Mouse (Mus musculus) lung, embryonic 16.5 days (tissue): ENCODE data around the gene Mfsd4b4. TPM values are rescaled to one million over a fixed set of nuclear protein-coding genes. Genes with fewer than 3 reads are reported as not detected.

Source experiments
- ATAC-seq: fragments of 200-750 bp; cut with Nextera tagmentation; 2 replicates; pipeline ENCODE4 v1.8.0; 2017; ENCODE audit warnings: low read depth, mild to moderate bottlenecking, moderate library complexity
- H3K27ac ChIP-seq: fragments of 300-500 bp; sonication (generic); 2 replicates; pipeline ENCODE4 v1.5.1; 2014; ENCODE audit warnings: mild to moderate bottlenecking, control low read depth, low read length
- H3K27me3 ChIP-seq: fragments of 300-500 bp; sonication (generic); 2 replicates; pipeline ENCODE4 v1.6.1; 2014; ENCODE audit warnings: low read depth, low read length, mixed read lengths; ENCODE audit not compliant: control insufficient read depth, insufficient read depth
- H3K36me3 ChIP-seq: fragments of 300-500 bp; sonication (generic); 2 replicates; pipeline ENCODE4 v1.6.1; 2014; ENCODE audit warnings: low read length; ENCODE audit not compliant: control insufficient read depth, insufficient read depth
- H3K4me1 ChIP-seq: fragments of 300-500 bp; sonication (generic); replicated peaks from 2 replicates; pipeline ENCODE4 v1.6.1; 2014; ENCODE audit warnings: low read length, mixed read lengths; ENCODE audit not compliant: control insufficient read depth, insufficient read depth
- H3K4me2 ChIP-seq: fragments of 300-500 bp; sonication (generic); 2 replicates; pipeline ENCODE4 v1.6.1; 2014; ENCODE audit warnings: low read depth, low read length, control low read depth
- H3K4me3 ChIP-seq: fragments of 300-500 bp; sonication (generic); 2 replicates; pipeline ENCODE4 v1.5.1; 2014; ENCODE audit warnings: mild to moderate bottlenecking, low read length, control low read depth
- H3K9ac ChIP-seq: fragments of 300-500 bp; sonication (generic); 2 replicates; pipeline ENCODE4 v1.6.1; 2014; ENCODE audit warnings: low read length, control low read depth
- H3K9me3 ChIP-seq: fragments of 300-500 bp; sonication (generic); 2 replicates; pipeline ENCODE4 v1.6.1; 2016; ENCODE audit warnings: low read length; ENCODE audit not compliant: control insufficient read depth
- WGBS: fragments of 180-500 bp; shearing (Covaris S2); extraction: QIAGEN DNeasy Blood & Tissue Kit; methylation state at CpG from one replicate; pipeline ENCODE4 v1.1.7; 2014; 5-methylcytosine and 5-hydroxymethylcytosine counted together
- polyA plus RNA-seq: library from polyadenylated mRNA; unstranded; fragments of >200 nt; fragmentation: Nextera tagmentation; extraction: Ambion mirVana; gene quantifications from 2 replicates; pipeline ENCODE4 v1.2.1, GENCODE M21; 2015

Mfsd4b4 gene
- polyA plus RNA-seq, 1 experiment from 2014 or later, result 4.6 TPM

DNA sequence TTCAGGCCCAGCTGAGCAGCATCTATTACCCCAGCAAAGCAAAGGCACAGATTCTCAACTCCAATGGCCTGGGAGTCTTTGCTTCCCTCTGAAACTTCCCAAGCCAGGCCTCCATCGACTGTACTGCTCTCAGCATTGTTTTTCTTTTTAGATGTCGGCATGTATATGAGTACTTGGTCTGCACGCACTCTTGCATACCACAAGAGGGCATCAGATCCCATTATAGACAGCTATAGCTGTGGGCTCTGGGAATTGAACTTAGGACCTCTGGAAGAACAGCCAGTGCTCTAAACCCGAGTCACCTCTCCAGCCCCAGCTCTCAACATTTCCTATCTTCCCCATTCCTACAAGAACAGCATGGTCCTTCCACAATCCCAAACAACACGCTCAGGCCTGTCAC is 2.5 kb downstream of the Mfsd4b4 start:
- H3K4me1 ChIP-seq, result peaks cover 5% of the 10 kb centered on the region
- H3K27ac ChIP-seq, result no peak overlapping the region
- 72% methylated on average over 5 of the region's 5 CpGs for WGBS
- no peaks in the 10 kb centered on the region for H3K36me3 ChIP-seq
- H3K9me3 ChIP-seq, result no peaks in the 10 kb centered on the region
- no peaks in the 10 kb centered on the region for H3K27me3 ChIP-seq
- H3K4me3 ChIP-seq, result no peak overlapping the region
- H3K4me2 ChIP-seq, result no peak overlapping the region
- H3K9ac ChIP-seq, result no peak overlapping the region
- ATAC-seq, result no peak

DNA sequence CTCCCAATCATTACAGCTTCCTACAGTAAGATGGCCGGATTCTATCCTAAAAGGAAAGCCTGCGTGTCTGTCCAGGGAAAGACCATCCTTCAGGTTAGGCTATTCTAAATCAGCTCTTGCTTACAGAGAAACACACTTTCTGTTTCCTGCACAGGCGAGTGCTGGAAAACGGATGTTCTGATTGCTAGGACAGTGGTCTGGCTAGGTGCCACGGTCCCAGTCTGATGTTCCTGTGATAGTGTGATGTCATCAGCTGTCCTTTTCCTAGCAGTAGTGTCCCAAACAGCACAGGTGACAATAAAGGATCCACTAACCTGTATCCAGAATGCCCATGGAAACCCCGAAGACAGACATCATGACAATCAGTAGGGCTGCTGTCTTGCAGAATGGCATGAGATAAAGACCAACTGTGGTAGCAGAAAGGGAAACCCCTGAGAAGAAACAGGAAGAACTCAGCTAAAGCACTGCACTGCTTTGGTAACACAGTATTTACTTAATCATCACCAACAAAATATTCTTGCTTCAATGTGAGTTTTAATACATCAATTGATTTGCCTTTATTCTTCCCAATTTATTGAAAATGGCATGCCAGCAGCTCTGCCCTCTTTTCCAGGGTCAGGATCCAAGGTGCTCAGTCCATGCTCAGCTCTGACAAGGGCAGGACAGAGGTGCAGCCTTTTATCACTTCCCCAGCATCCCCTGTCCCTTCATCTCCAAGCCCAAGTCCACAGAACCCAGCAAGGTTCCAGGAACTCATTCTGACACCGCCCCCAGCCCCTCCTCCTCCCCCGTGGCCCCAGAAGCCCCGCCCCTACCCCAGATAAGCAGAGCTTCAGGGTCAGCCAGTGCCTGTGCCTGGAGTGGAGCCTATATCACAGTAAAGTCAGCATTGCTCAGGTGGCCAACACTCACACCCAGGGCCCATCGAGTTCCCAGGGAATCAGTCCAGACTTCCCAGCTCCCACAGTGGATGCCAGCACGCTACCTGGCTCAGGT is 5.0 kb downstream of the Mfsd4b4 start:
- no peaks in the 10 kb centered on the region for H3K36me3 ChIP-seq
- no peak overlapping the region for H3K4me2 ChIP-seq
- H3K4me3 ChIP-seq, result no peak overlapping the region
- no peaks in the 10 kb centered on the region for H3K9me3 ChIP-seq
- peaks cover 5% of the 10 kb centered on the region for H3K4me1 ChIP-seq
- H3K27ac ChIP-seq, result no peak overlapping the region
- ATAC-seq, result 0 out of 2 replicates have a peak, but pooled peaks have one; percentile 20
- 57% methylated on average over 10 of the region's 11 CpGs for WGBS
- H3K27me3 ChIP-seq, result no peaks in the 10 kb centered on the region
- H3K9ac ChIP-seq, result no peak overlapping the region

DNA sequence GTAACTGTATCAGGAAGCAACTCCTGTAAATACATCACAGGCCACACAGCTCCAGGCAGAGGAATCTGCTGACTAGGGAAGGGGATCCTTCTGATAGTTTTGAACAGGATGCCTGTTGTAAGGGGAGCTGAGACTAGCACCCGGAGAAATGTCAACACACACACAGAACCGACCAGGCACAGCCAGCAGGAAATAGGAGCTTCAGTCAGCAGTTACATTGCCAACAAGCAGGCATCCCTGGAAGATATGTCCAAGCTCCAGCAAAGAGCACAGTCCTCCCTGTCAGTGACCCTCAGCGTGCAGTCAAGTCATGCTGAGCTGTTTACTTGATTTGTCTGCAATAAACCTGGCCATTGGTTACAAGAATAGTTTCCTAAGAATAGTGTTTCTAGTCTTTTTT is 10.4 kb downstream of the Mfsd4b4 start:
- H3K4me1 ChIP-seq, result no peaks in the 10 kb centered on the region
- no peaks in the 10 kb centered on the region for H3K9me3 ChIP-seq
- H3K27me3 ChIP-seq, result no peaks in the 10 kb centered on the region
- no peak overlapping the region for H3K4me3 ChIP-seq
- no peaks in the 10 kb centered on the region for H3K36me3 ChIP-seq
- no peak for ATAC-seq
- 46% methylated on average over 3 of the region's 3 CpGs for WGBS
- H3K4me2 ChIP-seq, result no peak overlapping the region
- H3K27ac ChIP-seq, result no peak overlapping the region
- H3K9ac ChIP-seq, result no peak overlapping the region

DNA sequence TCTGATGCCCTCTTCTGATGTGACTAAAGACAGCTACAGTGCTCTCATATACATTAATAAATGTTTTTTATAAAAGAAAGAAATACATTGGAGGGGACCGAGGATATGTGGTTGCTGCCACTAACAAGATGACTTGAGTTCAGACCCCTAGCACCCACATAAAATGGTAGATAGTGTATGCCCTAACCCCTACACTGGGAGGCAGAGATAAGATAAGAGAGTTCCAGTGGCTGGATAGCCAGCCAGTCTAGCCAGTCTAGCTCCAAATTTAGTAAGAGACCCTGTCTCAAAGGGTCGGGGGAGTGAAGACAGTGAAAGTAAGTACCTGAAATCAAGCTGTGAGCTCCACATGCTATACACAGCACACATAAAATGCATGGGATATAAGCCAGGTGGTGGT is 33.5 kb downstream of the Mfsd4b4 start:
- no peak overlapping the region for H3K9ac ChIP-seq
- H3K4me1 ChIP-seq, result no peaks in the 10 kb centered on the region
- no peak overlapping the region for H3K4me3 ChIP-seq
- no peak overlapping the region for H3K27ac ChIP-seq
- peaks cover 36% of the 10 kb centered on the region for H3K36me3 ChIP-seq
- H3K4me2 ChIP-seq, result no peak overlapping the region
- no peaks in the 10 kb centered on the region for H3K27me3 ChIP-seq
- no peaks in the 10 kb centered on the region for H3K9me3 ChIP-seq
- ATAC-seq, result no peak
- WGBS, result 82% methylated on average over 2 of the region's 2 CpGs

DNA sequence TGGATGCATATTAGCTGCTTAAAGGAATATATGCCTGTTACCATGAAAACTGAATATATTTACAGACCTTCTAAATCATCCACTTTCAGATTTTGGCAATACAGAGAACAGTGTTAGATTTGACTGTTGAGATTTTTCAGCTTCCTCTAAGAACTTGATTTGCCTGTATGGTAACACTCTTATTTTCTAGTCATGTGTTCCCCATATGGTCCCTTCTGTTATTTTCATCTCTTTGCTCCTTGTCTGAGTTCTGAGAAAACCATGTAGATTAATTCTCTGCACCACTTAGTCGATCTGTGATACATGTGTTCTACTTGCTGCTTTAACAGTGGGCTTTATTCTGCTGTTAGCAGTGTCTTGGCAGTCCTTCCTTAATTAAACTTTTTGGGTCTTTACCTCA is 56.4 kb downstream of the Mfsd4b4 start:
- no peak overlapping the region for H3K27ac ChIP-seq
- no peaks in the 10 kb centered on the region for H3K4me1 ChIP-seq
- H3K27me3 ChIP-seq, result no peaks in the 10 kb centered on the region
- peaks cover 24% of the 10 kb centered on the region for H3K36me3 ChIP-seq
- no peak for ATAC-seq
- 87% methylated on average over 1 of the region's 1 CpGs for WGBS
- H3K9ac ChIP-seq, result no peak overlapping the region
- H3K4me3 ChIP-seq, result no peak overlapping the region
- H3K4me2 ChIP-seq, result no peak overlapping the region
- no peaks in the 10 kb centered on the region for H3K9me3 ChIP-seq

Other genes with a start within 250 kb of the Mfsd4b4 start
- gene Rev3l, start 167.1 kb downstream of the Mfsd4b4 start, polyA plus RNA-seq, result 14.6 and 21.2 TPM in 2 replicates
- gene Mfsd4b2, start 27.7 kb upstream of the Mfsd4b4 start, polyA plus RNA-seq, result not detected in 2 replicates
- gene Mfsd4b3, start 60.9 kb upstream of the Mfsd4b4 start, polyA plus RNA-seq, result 0.40 and 0.48 TPM in 2 replicates
- gene Mfsd4b5, start 87.4 kb upstream of the Mfsd4b4 start, polyA plus RNA-seq, result 0.06 TPM in 1 of 2 replicates, not detected in the other
- gene Mfsd4b1, start 126.0 kb upstream of the Mfsd4b4 start, polyA plus RNA-seq, result 0.13 and 0.33 TPM in 2 replicates
- 5.0 and 7.8 TPM in 2 replicates for gene Slc16a10, start 243.0 kb upstream of the Mfsd4b4 start, polyA plus RNA-seq